Mouse (Mus musculus) frontal cortex, adult 2 months (tissue): Measurements from ENCODE around the gene Ccdc47. TPM values are rescaled to one million over a fixed set of nuclear protein-coding genes. Genes with fewer than 3 reads are reported as not detected.

Experiments used
- DNase-seq, 2 experiments: peaks; one replicate each; pipeline ENCODE4 v3.0.0; 2022; ENCODE audit warnings: low spot score in 1 of 2; ENCODE audit errors: extremely low spot score in 1 of 2
- polyA plus RNA-seq: library from polyadenylated mRNA; depleted of rRNA; stranded (reverse); fragments of >200 nt; gene quantifications from 2 replicates; pipeline ENCODE4 v1.2.3, GENCODE M21; 2012

The Ccdc47 gene
- polyA plus RNA-seq, 1 experiment, result 86.2 TPM

DNA sequence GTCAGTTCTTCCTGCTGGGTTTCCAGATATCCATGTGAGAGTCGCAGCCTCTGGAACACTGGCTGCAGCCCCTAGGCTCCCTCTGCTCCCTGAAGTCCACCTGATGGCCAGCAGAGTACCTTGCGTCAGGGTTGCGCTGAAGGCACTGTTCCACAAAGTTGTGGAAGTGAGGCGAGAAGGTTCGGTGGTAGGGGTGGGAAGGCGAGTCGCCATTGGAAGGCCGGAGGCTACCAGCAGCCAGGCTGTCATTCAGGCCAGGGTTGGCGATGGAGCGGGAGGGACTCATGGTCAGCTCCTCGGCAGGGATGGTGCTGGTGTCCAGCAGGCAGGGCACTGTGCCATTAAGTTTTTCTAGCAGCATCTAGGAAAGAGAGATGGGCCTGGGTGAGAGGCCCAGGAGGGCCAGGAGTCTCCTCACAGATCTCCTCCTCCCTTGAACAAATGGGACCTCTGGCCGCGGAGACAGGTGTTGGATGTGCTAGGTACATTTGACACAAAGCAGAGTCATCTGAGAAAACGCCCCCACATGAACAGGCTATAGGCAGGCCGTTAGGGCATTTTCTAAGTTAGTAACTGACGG, 51.5 kb downstream of the Ccdc47 start:
- no peak for DNase-seq

DNA sequence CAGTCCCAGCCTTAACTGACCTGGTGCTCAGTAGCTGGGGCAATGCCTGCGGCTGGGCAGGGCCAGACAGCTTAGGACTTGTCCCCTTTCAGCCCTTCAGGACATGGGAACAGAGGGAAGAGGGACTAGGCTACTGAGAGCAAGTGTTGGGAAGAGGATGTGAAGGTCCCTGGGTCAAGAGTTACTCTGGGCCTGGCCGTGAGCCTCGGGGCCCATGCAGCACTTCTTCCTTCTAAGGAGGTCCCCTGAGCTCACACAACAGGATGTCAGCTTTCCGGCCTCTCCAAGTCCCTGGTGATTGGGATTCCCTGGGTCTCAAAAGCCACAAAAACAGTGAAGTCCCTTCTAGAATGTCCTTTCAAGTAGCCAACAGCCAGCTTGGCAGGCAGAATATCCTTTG, 52.6 kb downstream of the Ccdc47 start:
- no peak for DNase-seq

DNA sequence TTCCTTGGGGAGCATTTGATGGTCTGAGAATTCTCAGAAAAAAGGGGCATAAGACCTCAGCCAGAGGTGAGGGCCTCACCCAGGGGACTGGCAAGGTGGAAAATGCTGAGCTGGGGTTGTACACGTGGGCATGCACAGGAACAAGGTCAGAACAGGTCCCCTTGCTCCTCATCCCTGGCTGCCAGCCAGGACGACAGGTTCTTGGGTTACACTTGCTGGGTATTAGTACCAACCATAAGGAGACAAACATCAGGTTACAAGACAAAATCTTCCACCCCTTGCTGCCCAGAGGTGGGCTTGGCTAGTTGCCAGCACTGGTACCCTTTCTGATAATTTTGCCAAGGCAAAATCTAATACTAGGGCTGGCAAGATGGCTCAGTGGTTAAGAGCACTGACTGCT, 53.9 kb downstream of the Ccdc47 start:
- DNase-seq, result no peak

DNA sequence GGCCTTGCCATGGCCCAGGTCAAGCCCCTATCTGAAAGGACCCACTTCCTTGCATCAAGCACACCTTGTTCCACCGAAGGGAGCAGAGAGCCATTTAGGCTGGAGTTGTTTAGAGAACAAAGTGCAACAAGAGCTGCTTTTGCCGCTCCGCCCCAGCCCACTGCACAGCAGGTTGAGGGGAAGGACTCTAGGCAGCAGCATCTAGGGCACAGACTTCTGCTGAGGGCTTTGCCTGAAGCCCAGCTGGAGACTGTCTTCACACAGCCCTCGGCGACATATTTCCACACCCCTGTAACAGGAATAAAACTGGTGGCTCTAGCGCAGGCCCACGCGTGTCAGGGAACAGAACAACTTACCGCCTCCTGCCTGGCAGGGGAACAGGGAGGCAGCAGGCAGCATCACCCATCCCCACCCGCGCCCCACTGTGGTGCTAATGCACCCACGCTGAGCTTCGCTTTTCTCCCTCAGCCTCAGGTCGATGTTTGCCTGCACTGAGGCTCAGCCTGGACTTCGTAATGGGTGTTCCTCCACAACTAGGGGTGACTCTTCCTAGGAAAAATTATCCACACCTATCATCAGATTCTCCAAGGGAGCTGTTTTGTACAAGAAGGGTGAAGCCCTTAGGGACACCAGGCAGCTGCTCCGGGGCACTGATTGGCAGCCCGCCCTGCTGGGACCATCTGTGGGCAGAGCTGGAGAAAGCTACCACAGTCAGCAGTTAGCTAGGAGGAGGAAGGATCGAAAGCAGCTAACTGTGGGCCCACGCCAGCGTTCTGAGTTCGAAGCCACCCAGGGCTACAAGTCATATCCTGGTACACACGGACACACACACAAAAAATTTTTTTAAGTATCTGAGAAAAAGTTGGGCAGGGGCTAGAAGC, 55.1 kb downstream of the Ccdc47 start, which contains the start of the genes Gm10840 and Limd2:
TSS of gene Gm10840 (plus strand) at position 10 of the 881 bp plus-strand sequence.
TSS of gene Limd2 (minus strand) at position 20 of the 881 bp plus-strand sequence.
- peak; percentile 92 to 94 for DNase-seq

GRCm38 (mm10) chr11:106159921-106160840, 56.0 kb downstream of the Ccdc47 start:
- peak in 1 of 2 experiments; percentile 84 for DNase-seq

DNA sequence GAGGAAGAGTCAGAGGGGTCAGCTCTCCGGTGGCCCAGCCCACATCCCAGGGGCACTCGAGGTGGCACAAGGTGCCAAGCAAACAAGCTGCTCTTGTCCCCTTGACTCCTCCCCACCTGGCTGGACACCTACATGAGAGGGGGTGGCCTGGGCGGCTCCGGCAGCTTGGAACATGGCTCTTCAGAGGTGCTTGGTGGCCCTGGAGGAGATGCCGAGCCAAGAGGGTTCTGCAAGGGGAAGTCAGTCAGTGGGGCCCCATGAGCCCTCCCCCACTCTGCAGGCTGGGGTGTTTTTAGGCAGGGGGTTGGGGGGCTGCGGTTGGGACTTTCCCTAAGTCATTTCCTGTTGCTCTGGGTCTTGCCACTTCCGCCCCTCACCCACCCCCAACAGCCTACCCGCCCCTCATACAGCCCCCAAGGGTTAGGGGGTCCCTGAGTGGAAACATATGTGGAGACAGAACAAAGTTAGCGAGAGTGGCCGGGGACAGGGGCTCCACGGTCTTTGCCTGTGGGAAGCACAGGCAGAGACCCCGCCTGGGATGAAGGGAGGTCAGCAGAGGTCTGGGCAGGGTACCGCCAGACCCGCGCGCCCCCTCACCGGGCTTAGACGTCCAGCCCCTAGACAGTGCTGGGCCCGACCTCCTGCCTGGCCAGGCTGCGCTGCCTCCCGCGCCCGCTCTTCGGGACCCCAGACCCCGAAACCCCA, 56.8 kb downstream of the Ccdc47 start:
- DNase-seq, result peak in 1 of 2 experiments; percentile 47

DNA sequence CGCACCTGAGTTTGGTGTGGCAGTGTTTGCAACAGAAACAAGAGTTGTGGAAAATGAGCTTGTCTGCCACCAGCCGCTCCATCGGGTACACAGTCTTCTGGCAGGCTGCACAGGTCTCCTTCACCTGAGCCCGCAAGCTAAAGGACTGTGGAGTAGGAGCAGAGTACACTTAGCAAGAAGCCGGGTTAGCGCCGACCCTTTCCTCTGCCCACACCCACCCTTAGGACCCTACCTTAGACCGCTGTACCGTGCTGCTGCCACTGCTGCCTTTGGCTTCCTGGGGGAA, 57.3 kb downstream of the Ccdc47 start:
- no peak for DNase-seq

GRCm38 (mm10) chr11:106158081-106158929, 57.8 kb downstream of the Ccdc47 start:
- DNase-seq, result peak in 1 of 2 experiments; percentile 59

- no peak for DNase-seq
These were observed 59.0 kb downstream of the Ccdc47 start for GRCm38 (mm10) chr11:106157154-106157553.

DNA sequence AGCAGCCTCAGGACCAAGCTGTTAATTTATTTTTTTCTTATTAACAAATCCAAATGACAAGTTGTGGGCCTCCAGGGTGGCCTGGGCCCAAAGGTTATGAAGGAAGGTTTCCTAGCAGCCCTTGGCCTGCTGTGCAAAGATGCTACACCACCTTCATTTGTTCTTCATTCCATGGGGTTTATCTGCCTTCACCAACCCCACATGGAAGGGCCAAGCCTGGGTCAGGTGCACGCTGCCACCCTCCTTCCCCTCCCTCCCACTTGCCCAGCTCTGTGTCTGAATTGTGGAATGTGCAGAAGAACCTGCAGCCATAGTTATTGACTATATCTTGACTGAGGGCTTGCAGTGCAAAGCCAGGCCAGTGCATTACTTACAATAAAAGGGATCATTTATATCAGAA, 59.9 kb downstream of the Ccdc47 start:
- DNase-seq, result no peak

- no peak for DNase-seq
These were observed 60.4 kb downstream of the Ccdc47 start for GRCm38 (mm10) chr11:106155761-106156160.

- no peak for DNase-seq
These were observed 61.4 kb downstream of the Ccdc47 start for GRCm38 (mm10) chr11:106154770-106155169.

DNA sequence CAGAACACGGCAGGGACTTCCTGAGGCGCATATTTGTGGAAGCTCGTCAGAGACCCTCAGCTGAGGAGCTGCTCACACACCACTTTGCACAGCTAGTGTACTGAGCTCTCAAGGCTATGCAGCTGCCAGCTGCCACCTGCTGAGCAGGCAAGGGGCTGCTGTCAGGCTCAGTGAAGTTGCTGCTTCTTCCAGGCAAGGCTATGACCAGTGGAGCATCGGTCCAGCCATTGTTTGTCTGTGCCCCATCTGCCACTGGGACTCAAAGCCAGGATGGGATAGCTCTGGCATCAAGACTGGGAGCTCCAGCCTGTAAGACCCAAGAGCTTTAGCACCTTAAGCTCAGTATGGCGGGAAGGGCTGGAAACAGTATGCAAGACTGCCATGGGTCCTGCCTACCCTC, 62.1 kb downstream of the Ccdc47 start:
- DNase-seq, result no peak

- DNase-seq, result peak; percentile 63 to 70
These were observed 64.0 kb downstream of the Ccdc47 start for GRCm38 (mm10) chr11:106152132-106152531.

DNA sequence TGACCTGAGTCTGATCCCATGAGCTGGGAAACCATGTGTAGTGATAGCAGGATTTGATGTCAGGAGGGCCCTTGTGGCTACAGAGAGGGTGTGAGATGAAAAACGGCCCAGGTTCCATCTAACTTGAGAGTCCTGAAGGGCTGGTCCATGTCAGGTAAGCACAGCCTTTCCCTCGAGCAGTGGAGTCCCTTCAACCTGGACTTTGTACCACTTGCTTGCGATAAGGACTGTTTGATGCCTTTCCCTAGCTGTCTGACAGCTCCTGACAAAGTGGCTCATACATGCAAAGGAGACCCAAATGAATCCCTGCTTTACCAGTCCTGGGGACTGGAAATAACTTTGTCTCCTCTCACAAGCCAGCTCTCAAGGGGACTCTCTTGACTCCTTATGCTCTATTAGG, 64.9 kb downstream of the Ccdc47 start:
- no peak for DNase-seq
